Mouse (Mus musculus) heart, embryonic 13.5 days (tissue): ENCODE measurements around the gene Anapc13. TPM values are rescaled to one million over a fixed set of nuclear protein-coding genes. Genes with fewer than 3 reads are reported as not detected.

Experiments
- ATAC-seq: fragments of 200-750 bp; cut with Nextera tagmentation; 2 replicates; pipeline ENCODE4 v1.8.0; 2017; ENCODE audit warnings: moderate TSS enrichment; ENCODE audit not compliant: insufficient number of reproducible peaks, low FRiP score, low TSS enrichment; ENCODE audit errors: extremely low read depth
- H3K27ac ChIP-seq: fragments of 300-500 bp; sonication (generic); replicated peaks from 2 replicates; pipeline ENCODE4 v1.5.1; 2015; ENCODE audit warnings: moderate library complexity, mild to moderate bottlenecking, inconsistent platforms
- H3K27me3 ChIP-seq: fragments of 300-500 bp; sonication (generic); replicated peaks from 2 replicates; pipeline ENCODE4 v1.6.1; 2015; ENCODE audit warnings: mild to moderate bottlenecking, inconsistent platforms
- H3K36me3 ChIP-seq: fragments of 300-500 bp; sonication (generic); 2 replicates; pipeline ENCODE4 v1.6.1; 2015; ENCODE audit warnings: mild to moderate bottlenecking, inconsistent platforms
- H3K4me1 ChIP-seq: fragments of 300-500 bp; sonication (generic); 2 replicates; pipeline ENCODE4 v1.6.1; 2015; ENCODE audit warnings: inconsistent platforms
- H3K4me2 ChIP-seq: fragments of 300-500 bp; sonication (generic); 2 replicates; pipeline ENCODE4 v1.6.1; 2015; ENCODE audit warnings: inconsistent platforms, mild to moderate bottlenecking, moderate library complexity
- H3K4me3 ChIP-seq: fragments of 300-500 bp; sonication (generic); 2 replicates; pipeline ENCODE4 v1.5.1; 2015; ENCODE audit warnings: moderate library complexity, mild to moderate bottlenecking, inconsistent platforms
- H3K9ac ChIP-seq: fragments of 300-500 bp; sonication (generic); 2 replicates; pipeline ENCODE4 v1.6.1; 2015; ENCODE audit warnings: inconsistent platforms, mild to moderate bottlenecking, moderate library complexity
- H3K9me3 ChIP-seq: fragments of 300-500 bp; sonication (generic); 2 replicates; pipeline ENCODE4 v1.6.1; 2016; ENCODE audit warnings: inconsistent platforms
- WGBS: fragments of 180-500 bp; shearing (Covaris S2); methylation state at CpG from one replicate; pipeline ENCODE4 v1.1.7; 2015; ENCODE audit warnings: mixed read lengths; 5-methylcytosine and 5-hydroxymethylcytosine counted together
- polyA plus RNA-seq: library from polyadenylated mRNA; unstranded; fragments of >200 nt; fragmentation: Nextera tagmentation; extraction: Ambion mirVana; gene quantifications from 2 replicates; pipeline ENCODE4 v1.2.1, GENCODE M21; 2015

Gene Anapc13
- polyA plus RNA-seq, 1 experiment from 2014 or later, result 224 TPM

- no peak for ATAC-seq
- Histone ChIP-seq H3K4me2 (no peak overlapping the region), H3K4me3 (no peak overlapping the region), H3K9ac (no peak overlapping the region), H3K9me3 (no peaks in the 10 kb centered on the region), H3K4me1 (peaks cover 51% of the 10 kb centered on the region), H3K27me3 (no peaks in the 10 kb centered on the region), H3K27ac (peak overlapping the region; percentile 90), H3K36me3 (no peaks in the 10 kb centered on the region)
- WGBS, result 76% methylated on average over 3 of the region's 3 CpGs
Measured at GRCm38 (mm10) chr9:102645119-102645695, 19.1 kb downstream of the Anapc13 start.

GRCm38 (mm10) chr9:102647010-102647409 is 20.9 kb downstream of the Anapc13 start:
- Histone ChIP-seq H3K4me1 (peaks cover 50% of the 10 kb centered on the region), H3K4me2 (no peak overlapping the region), H3K9me3 (no peaks in the 10 kb centered on the region), H3K27ac (0 out of 2 replicates have a peak overlapping the region, but pooled peaks have one; percentile 5), H3K4me3 (no peak overlapping the region), H3K36me3 (no peaks in the 10 kb centered on the region), H3K27me3 (no peaks in the 10 kb centered on the region), H3K9ac (no peak overlapping the region)
- no peak for ATAC-seq
- WGBS, result 71% methylated on average over 6 of the region's 6 CpGs

GRCm38 (mm10) chr9:102649917-102650527 is 23.9 kb downstream of the Anapc13 start:
- Histone ChIP-seq H3K4me3 (no peak overlapping the region), H3K36me3 (no peaks in the 10 kb centered on the region), H3K9ac (no peak overlapping the region), H3K4me2 (no peak overlapping the region), H3K4me1 (peaks cover 19% of the 10 kb centered on the region), H3K27ac (peak overlapping the region; percentile 39; the same call in 1 of the 2 replicates), H3K27me3 (no peaks in the 10 kb centered on the region), H3K9me3 (peaks cover 4% of the 10 kb centered on the region; the same call in 1 of the 2 replicates)
- 60% methylated on average over 17 of the region's 17 CpGs for WGBS
- no peak for ATAC-seq

- no peaks in the 10 kb centered on the region for H3K27me3 ChIP-seq
- peaks cover 4% of the 10 kb centered on the region; the same call in 1 of the 2 replicates for H3K9me3 ChIP-seq
- 28% methylated on average over 7 of the region's 7 CpGs for WGBS
- H3K4me2 ChIP-seq, result no peak overlapping the region
- no peak overlapping the region for H3K9ac ChIP-seq
- H3K36me3 ChIP-seq, result no peaks in the 10 kb centered on the region
- ATAC-seq, result no peak
- peaks cover 14% of the 10 kb centered on the region for H3K4me1 ChIP-seq
- H3K27ac ChIP-seq, result peak overlapping the region; percentile 39; the same call in 1 of the 2 replicates
- no peak overlapping the region for H3K4me3 ChIP-seq
Measured at GRCm38 (mm10) chr9:102650637-102651036, 24.5 kb downstream of the Anapc13 start.

- Histone ChIP-seq H3K4me1 (peaks cover 15% of the 10 kb centered on the region), H3K4me2 (no peak overlapping the region), H3K27ac (no peak overlapping the region), H3K9me3 (peaks cover 4% of the 10 kb centered on the region; the same call in 1 of the 2 replicates), H3K9ac (no peak overlapping the region), H3K36me3 (no peaks in the 10 kb centered on the region), H3K27me3 (no peaks in the 10 kb centered on the region), H3K4me3 (no peak overlapping the region)
- no peak for ATAC-seq
- WGBS, result 57% methylated on average over 6 of the region's 6 CpGs
Measured at GRCm38 (mm10) chr9:102651199-102651720, 25.2 kb downstream of the Anapc13 start.

- Histone ChIP-seq H3K4me1 (peaks cover 14% of the 10 kb centered on the region), H3K27me3 (no peaks in the 10 kb centered on the region), H3K36me3 (no peaks in the 10 kb centered on the region), H3K9me3 (peaks cover 4% of the 10 kb centered on the region; the same call in 1 of the 2 replicates), H3K4me2 (no peak overlapping the region), H3K9ac (no peak overlapping the region), H3K4me3 (no peak overlapping the region), H3K27ac (no peak overlapping the region)
- WGBS, result 54% methylated on average over 8 of the region's 8 CpGs
- ATAC-seq, result no peak
Measured at GRCm38 (mm10) chr9:102656355-102657095, 30.4 kb downstream of the Anapc13 start.

GRCm38 (mm10) chr9:102668115-102668514 is 42.0 kb downstream of the Anapc13 start:
- no peaks in the 10 kb centered on the region for H3K36me3 ChIP-seq
- no peak for ATAC-seq
- H3K27ac ChIP-seq, result no peak overlapping the region
- no peak overlapping the region for H3K4me3 ChIP-seq
- H3K4me2 ChIP-seq, result no peak overlapping the region
- peaks cover 8% of the 10 kb centered on the region for H3K27me3 ChIP-seq
- H3K9ac ChIP-seq, result no peak overlapping the region
- H3K4me1 ChIP-seq, result peaks cover 5% of the 10 kb centered on the region
- WGBS, result 51% methylated on average over 6 of the region's 6 CpGs
- no peaks in the 10 kb centered on the region for H3K9me3 ChIP-seq

GRCm38 (mm10) chr9:102668906-102669305 is 42.8 kb downstream of the Anapc13 start:
- H3K4me3 ChIP-seq, result no peak overlapping the region
- WGBS, result 74% methylated on average over 12 of the region's 12 CpGs

GRCm38 (mm10) chr9:102673381-102673780 is 47.3 kb downstream of the Anapc13 start:
- Histone ChIP-seq H3K4me3 (no peak overlapping the region), H3K36me3 (no peaks in the 10 kb centered on the region), H3K9me3 (no peaks in the 10 kb centered on the region), H3K4me2 (no peak overlapping the region), H3K27me3 (peaks cover 5% of the 10 kb centered on the region), H3K4me1 (peaks cover 38% of the 10 kb centered on the region), H3K9ac (no peak overlapping the region), H3K27ac (no peak overlapping the region)
- no peak for ATAC-seq
- WGBS, result 54% methylated on average over 7 of the region's 7 CpGs

More at GRCm38 (mm10) chr9:102668906-102669305, 42.8 kb downstream of the Anapc13 start:
- ATAC-seq, result no peak
- Histone ChIP-seq H3K9ac (no peak overlapping the region), H3K36me3 (no peaks in the 10 kb centered on the region), H3K4me1 (peaks cover 11% of the 10 kb centered on the region), H3K27me3 (peaks cover 8% of the 10 kb centered on the region), H3K4me2 (no peak overlapping the region), H3K27ac (no peak overlapping the region), H3K9me3 (no peaks in the 10 kb centered on the region)

GRCm38 (mm10) chr9:102675922-102676321 is 49.8 kb downstream of the Anapc13 start:
- no peaks in the 10 kb centered on the region for H3K27me3 ChIP-seq
- H3K9me3 ChIP-seq, result no peaks in the 10 kb centered on the region
- no peak overlapping the region for H3K27ac ChIP-seq
- H3K4me1 ChIP-seq, result peaks cover 38% of the 10 kb centered on the region
- no peak overlapping the region for H3K4me3 ChIP-seq
- H3K36me3 ChIP-seq, result no peaks in the 10 kb centered on the region
- WGBS, result 47% methylated on average over 5 of the region's 5 CpGs
- H3K9ac ChIP-seq, result no peak overlapping the region
- no peak for ATAC-seq
- no peak overlapping the region for H3K4me2 ChIP-seq

- no peak overlapping the region for H3K9ac ChIP-seq
- H3K4me3 ChIP-seq, result no peak overlapping the region
- H3K4me2 ChIP-seq, result no peak overlapping the region
- peaks cover 13% of the 10 kb centered on the region for H3K4me1 ChIP-seq
- no peak overlapping the region for H3K27ac ChIP-seq
- H3K36me3 ChIP-seq, result no peaks in the 10 kb centered on the region
- whole genome bisulfite sequencing, result 35% methylated on average over 7 of the region's 7 CpGs
- no peaks in the 10 kb centered on the region for H3K9me3 ChIP-seq
- H3K27me3 ChIP-seq, result no peaks in the 10 kb centered on the region
- no peak for ATAC-seq
Measured at GRCm38 (mm10) chr9:102681470-102681869, 55.4 kb downstream of the Anapc13 start.
